14 mouse cellular contexts compared by ENCODE assay signal in genomic region chr9:60861030-60861429, GRCm38 (mm10).
"Had no signal": no experiment of that assay in that cellular context is flagged by ENCODE, and none has a peak within 500 bp of the region (broad histone marks: within the 10 kb centered on the region; RNA-seq: fewer than 3 reads in every experiment).

No protein-coding gene starts in this region.

- H3K27me3 ChIP-seq: kidney, embryonic 15.5 days; liver, embryonic 13.5 days; neural tube, embryonic 13.5 days had no signal

- DNase-seq: kidney, adult 8-10 months; kidney, postnatal 10 days; kidney, postnatal 36 days; layer of hippocampus, postnatal 36 days; liver, embryonic 13.5 days; lung, adult 2 months; lung, postnatal 14 days; lung, postnatal 4 days; retina, postnatal 1 day; thymus, adult 18-20 months; thymus, postnatal 36 days had no signal

- H3K27ac ChIP-seq: kidney, embryonic 15.5 days; left cerebral cortex, adult 2 months; liver, embryonic 13.5 days; neural tube, embryonic 13.5 days had no signal

- H3K36me3 ChIP-seq: liver, embryonic 13.5 days had no signal

- H3K9ac ChIP-seq: kidney, embryonic 15.5 days; liver, embryonic 13.5 days; neural tube, embryonic 13.5 days had no signal

- H3K4me2 ChIP-seq: kidney, embryonic 15.5 days; liver, embryonic 13.5 days; neural tube, embryonic 13.5 days had no signal

- H3K4me3 ChIP-seq: kidney, embryonic 15.5 days; left cerebral cortex, adult 2 months; liver, embryonic 13.5 days; neural tube, embryonic 13.5 days had no signal

- H3K9me3 ChIP-seq: kidney, embryonic 15.5 days; liver, embryonic 13.5 days; neural tube, embryonic 13.5 days had no signal
